Mouse (Mus musculus) spleen, embryonic (tissue): ENCODE data around the gene Oxct2a.
"Not testable (repeated sequence)": the region's sequence is repeated elsewhere in the genome, so short reads cannot be mapped to it uniquely, and the experiment has no call there.

Experiments used
- CTCF ChIA-PET: fragments of 350-600 bp; sonication (Branson Sonifier 250); formaldehyde crosslinking; loops from one replicate; lab custom pipeline; 2022; lab: Charles Lee

The Oxct2a gene

DNA sequence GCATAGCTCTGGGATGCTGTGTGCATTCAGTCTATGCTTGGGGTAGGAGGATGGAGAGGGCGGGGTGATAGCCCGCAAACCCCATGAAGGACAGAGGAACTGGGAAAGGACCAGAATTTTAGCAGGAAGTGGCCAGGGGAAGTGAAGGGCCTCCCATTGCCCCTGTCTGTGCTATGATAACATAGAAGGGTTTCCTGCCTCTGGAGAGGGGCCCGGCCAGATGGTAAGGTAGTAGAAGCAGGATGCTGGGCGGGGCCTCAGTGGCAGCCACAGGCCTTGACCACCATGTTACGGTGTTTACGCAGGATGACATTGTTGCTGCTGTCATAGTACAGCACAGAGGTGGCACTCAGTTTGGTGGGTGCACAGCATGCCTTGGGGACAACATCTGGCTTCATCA is 10.4 kb downstream of the Oxct2a start:
- CTCF ChIA-PET: no interaction called here

DNA sequence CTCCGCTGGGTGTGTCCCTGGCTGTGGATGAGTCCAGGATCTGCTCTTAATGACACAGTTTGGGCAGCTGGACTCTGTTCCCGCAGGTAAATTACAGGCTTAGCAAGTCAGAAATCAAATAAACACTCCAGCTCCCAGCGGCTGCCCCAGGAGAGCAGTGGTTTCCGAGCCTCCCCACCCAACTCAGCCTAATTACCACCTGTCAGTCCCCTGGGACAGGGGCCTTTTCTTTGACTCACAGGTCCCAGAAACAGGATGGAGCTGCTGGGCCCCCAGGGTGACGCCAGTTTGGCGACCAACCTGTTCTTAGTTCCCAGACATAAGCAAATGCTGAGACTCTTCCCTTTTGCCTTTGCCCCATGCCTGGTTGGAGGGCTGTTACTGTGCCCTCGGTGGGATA is 11.6 kb downstream of the Oxct2a start:
- CTCF ChIA-PET: no interaction called here

DNA sequence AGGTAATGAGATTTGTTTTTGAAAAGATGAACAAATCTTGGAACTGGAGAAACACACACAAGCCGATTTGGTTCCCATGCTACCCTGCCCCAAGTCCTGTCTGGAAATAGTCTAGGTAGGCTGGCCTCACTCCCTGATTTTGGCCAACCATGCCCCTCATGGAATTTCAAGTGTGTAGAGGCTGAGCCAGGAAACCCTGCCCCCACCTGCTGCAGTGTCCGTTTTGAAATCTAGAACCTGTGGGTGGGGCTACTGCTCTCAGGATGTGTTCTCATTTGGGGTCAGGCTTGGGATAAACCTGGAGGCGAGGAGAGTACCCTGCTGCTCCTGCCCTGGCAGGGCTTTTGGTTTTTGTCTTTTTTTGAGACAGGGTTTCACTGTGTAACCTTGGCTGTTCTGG is 15.1 kb downstream of the Oxct2a start:
- CTCF ChIA-PET: no interaction called here

DNA sequence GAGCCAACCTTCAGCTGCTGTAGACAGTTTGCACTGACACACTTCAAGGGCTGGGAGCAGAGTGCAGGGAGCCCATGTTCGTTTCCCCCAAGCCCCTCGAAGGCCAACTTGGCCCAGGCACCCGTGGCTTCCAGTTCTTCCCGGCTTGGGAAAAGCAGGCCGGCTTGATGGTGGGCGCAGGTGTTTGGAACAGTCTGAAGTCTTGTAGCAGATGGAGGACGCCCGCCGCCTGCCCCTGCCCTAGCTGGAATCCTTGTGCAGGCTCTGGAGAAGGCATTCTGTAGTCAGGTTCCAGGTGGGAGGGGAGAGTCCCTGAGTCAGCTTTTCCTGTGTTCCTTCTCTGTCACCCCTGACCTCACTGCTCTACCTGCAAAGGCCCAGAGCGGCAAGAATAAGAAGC is 16.4 kb downstream of the Oxct2a start:
- CTCF ChIA-PET: no interaction called here

DNA sequence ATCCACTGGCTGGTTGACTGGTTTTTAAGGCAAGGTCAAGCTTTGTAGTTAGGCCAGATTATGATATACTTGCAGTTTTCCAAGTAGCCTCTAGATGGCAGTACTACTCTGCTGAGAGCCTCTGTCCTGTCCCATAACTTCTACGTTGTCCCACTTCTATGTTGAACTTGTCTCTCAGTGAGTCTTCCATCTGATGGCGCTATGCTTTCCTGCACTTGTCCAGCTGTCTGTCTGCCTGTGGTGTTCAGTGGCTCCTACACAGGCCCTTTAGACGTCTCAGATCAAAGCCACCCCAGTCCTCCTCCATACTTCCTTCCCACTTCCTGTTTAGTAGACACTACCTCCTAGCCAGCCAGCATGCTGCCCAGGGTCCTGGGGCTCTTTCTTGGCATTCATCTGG is 17.6 kb downstream of the Oxct2a start:
- CTCF ChIA-PET: no interaction called here

DNA sequence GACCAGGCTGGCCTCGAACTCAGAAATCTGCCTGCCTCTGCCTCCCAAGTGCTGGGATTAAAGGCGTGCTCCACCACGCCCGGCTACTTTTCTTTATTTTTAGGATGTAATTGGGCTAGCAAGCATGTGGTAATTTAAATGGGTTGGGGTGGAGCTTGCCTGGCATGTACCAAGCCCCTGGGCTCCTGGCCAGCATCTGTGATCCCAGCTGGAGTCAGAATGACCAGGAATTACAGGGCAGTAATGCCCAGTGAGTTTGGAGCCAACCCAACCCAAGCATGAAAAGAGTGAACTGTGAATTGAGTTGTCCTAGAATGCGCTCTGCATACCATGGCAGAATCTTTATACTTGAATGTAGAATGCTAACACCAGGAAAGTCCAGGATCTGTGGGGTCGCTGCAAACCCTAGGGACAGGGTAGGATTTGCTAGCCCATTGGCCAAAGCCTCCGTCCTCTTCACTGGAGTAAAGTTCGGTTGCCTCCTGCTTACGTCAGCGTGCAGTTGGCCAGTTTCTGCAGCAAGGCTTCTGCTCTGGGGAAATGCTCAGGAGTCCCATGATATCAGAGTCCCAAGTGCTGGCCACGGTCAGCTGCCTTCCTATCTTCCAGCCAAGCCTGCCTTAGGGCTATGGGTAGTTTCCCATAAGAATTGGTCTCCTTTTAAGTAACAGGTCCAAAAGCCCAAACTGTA is 24.3 kb downstream of the Oxct2a start:
- CTCF ChIA-PET: no interaction called here

DNA sequence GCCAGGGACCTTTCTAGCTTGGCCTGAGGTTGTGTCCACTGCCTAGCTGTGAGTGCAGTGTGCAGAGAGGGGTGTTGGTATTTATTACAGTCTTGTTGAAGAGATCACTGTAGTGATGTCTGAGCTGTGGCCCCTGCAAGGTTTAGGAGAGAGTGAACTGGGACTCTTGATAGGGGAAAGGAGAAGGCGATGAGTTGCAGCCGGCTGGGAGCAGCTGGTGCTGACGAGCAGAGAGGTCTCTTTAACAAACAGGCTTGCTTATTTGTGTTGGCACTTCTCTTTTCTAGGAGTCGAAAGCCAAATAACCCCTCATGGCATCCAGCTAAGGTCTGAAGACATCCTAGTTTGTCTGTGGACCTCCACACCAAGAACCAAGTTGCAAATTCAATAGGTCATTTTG is 25.2 kb downstream of the Oxct2a start:
- CTCF ChIA-PET: no interaction called here

DNA sequence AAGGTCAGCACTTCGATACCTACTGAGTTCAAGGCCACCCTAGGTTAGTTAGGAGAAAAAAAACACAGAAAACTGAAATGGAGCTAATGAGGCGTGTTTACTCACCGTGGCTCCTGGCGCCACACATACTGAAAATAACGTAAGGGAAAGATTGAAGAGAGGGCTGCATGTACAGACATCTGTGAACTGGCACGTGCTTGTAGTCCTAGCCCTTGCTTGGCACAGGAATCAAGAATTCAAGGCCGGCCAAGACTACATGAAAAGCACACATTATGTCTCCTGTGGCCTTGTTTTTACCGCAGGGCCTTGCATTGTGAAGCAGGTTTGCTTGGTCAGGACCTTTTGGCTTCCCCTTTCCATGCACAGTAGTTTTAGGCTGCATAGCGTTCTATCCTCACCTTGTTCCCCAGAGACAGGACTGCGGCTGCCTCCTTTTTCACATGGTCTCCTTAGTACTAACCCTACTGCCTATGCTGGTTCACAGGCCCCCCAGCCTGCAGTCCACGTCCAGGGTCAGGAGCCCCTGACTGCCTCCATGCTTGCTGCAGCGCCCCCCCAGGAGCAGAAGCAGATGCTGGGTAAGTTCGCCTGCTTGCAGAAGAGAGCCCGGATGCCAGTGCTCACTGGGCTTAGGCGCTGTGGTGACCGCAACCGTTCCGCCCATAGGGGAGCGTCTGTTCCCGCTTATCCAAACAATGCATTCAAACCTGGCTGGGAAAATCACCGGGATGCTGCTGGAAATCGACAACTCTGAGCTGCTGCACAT is 26.1 kb downstream of the Oxct2a start:
- CTCF ChIA-PET: no interaction called here

DNA sequence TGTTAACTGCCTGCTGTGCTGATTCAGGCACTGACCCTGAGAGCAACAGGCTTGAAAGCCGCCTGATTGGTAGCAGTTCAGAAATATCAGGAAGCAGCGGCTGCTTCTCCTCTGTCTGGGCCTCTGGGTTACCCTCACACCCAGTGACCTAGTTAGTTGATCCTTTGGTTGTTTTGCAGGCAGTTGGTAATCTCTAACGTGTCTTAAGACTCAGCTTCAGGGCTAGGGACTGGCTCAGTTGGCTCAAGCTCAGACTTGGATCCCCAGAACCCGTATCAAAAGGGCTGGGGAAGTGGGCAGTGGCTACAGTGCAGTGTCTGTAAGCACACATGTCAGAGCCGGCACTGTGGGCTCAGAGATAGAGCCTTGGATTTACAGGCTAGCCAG is 27.3 kb downstream of the Oxct2a start:
- CTCF ChIA-PET: no interaction called here

DNA sequence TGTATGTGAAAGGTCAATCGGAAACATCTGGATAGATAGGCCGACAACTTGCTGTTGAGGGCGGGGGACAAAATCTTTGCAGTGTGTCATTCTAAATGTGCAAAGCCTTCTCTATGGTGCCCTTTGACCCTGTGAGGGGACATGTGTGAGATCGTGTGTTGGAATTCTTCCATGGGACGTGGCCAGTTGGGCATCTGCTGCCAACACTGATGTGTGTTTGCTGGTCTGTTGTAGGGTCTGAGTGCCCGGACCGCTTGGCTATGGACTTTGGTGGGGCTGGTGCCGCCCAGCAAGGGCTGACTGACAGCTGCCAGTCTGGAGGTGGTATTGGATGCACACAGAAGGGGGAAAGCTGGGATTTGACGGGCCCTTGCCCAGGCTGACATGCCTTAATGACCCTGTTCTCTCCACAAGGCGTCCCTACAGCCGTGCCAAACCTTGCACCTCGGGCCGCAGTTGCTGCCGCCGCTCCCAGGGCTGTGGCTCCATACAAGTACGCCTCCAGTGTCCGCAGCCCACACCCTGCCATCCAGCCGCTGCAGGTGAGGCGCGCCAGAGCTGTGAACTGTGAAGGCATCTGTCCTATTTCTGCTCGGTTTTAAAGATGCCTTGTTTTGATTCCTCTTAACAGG is 27.8 kb downstream of the Oxct2a start:
- CTCF ChIA-PET: no interaction called here

DNA sequence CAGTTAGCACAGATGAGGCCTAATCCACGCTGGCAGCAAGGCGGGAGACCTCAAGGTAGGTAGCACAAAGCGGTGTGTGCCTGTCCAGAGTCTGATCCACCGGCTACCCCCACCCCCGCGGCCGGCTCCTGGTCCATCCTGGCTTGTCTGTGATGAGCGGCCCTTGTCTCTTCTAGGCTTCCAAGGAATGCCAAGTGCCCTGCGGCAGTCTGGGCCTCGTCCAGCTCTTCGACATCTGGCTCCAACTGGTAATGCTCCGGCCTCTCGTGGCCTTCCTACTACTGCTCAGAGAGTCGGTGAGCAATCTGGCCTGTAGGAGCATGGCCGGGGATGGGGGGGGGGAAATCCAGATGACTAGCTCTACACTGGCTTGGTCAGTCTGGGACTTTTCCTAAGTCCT is 28.4 kb downstream of the Oxct2a start:
- CTCF ChIA-PET: not testable (repeated sequence)

DNA sequence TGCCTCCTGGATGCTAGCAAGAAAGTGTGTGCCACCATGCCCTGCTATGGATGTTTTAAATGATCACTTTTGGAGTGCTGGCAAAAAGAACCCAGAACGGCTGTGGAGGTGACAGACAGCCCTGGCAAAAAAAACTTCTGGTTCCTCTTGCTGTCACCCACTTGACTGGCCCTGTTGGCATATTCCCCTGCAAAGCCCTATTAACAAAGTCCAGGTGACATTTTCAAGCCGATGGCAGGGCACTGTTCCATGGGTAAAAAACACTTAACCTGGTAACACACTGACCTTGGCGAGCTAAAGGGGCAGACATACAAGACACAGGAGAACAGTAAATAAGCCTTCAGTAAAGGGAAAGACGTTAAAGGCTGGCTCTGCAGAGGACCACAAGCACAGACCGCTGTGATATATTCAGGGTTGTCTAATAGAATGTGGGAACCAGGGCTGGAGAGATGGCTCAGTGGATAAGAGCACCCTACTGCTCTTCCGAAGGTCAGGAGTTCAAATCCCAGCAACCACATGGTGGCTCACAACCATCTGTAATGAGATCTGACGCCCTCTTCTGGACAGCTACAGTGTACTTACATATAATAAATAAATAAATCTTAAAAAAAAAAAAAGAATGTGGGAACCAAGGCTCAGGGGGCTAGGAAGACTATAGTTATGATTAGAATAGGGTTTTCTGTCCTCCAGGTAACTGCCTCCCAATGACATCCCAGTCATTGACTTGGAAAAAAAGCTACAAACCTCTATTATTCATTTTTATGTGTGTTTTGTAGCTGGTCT is 29.6 kb downstream of the Oxct2a start:
- CTCF ChIA-PET: no interaction called here

DNA sequence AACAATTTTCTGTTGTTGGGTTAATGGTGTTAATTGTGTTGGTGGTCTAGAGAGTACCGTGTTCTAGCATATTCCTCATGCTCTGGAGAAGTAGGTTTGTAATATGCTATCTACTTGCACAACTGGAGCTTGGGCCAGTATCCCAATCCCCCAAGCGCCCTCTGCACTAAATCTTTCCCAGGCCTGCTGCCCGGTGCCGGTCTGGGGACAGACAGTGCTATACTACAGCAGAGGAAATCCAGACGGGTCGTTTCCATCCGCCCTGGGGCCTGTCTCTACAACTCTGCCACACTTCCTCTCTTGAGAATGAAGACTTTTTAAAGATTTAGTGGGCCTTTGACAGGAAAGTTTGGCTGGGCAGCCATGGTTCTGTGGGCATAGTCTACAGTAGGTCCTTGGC is 30.4 kb downstream of the Oxct2a start:
- CTCF ChIA-PET: no interaction called here

DNA sequence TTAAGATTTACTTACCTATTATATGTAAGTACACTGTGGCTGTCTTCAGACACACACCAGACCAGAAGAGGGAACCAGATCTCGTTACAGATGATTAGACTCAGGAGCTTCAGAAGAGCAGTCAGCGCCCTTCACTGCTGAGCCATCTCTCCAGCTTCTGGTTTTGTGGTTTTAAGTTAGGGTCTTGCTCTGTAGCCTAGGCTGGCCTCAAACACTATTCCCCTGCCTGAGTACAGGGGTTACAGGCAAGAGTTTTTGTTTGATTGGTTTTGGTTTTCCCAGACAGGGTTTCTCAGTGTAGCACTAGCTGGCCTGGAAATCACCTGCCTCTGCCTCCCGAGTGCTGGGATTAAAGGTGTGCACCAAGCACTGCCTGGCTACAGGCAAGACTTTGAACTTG is 31.0 kb downstream of the Oxct2a start:
- CTCF ChIA-PET: no interaction called here

DNA sequence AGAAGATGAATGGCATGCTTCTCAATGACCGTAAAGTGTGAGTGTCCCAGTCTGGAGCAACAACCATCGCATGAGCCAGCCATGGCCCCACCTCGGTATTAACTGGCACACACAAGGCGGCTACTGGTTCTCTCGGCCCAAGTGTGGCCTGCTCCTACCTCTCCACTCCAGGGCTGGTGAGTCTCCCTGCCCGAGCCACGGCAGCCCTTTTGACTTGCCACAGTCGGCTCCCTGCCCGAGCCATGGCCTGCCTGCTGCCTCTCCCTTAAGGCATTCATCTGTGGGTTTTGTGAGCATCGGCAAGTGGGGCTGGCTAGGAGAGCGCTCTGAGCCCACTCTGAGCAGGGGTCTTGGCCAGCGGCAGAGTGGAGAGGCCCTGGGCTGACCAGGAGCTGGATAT is 34.4 kb downstream of the Oxct2a start:
- CTCF ChIA-PET: interaction anchor here (1.0 kb wide), 1 partner anchor 10 kb away, joined by 9 read pairs; no protein-coding TSS in a partner anchor

DNA sequence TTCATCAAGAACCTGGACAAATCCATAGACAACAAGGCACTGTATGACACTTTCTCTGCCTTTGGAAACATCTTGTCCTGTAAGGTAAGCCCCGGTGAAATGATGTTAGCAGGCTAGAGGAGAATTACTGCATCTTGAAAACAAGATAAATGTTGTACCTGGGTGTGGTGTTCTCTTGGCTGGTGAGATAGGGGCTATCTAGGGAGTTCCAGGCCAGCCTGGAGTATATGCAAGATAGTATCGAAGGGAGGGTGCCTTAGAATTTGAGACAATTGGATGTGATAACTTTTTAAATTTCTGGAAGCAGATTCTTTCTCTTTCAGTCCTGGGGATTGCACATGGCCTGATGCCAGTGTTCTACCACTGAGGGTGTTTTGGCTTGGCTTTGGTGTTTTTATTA is 36.6 kb downstream of the Oxct2a start:
- CTCF ChIA-PET: no interaction called here

DNA sequence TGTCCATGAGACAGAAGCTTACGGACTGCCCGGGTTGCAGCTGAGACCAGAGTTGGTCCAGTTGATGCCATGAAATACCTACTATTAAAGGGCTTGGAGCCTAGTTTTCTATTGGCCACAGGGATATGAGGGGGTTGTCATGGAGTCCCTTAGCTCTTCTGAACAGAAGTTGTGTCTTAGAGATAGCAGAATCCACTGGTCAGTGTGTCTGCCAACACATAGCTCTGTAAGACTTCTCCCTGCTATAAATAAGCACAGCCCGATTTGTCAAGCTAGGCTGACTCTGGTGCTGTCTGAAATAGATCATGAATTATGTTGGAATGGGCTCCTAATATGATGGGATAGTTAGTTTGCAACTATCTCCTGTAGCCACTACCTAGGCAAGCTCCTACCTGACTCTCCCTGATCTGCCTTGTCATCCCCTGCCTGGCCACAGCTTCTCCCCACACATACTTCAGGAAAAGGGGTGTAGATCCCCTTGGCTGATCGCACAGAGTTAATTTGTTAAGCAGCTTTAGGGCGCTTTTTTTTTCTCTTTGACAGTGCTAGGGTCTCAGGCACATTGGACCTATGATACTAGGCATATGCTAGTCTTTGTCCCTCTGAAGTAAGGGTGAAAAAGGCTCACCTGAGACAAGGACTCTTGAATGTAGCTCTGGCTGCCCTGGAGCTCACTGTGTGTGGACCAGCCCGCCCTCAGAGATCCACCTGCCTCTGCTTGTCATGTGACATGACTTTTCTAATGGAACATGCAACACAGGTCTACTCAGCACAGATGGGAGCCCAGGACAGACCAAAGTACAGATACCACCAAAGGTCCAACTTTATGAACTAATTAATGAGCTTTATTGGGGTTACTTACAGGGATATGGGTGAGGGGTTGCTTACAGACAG is 38.5 kb downstream of the Oxct2a start:
- CTCF ChIA-PET: interaction anchor here (0.6 kb wide), 1 partner anchor 157 kb away, joined by 3 read pairs; no protein-coding TSS in a partner anchor

DNA sequence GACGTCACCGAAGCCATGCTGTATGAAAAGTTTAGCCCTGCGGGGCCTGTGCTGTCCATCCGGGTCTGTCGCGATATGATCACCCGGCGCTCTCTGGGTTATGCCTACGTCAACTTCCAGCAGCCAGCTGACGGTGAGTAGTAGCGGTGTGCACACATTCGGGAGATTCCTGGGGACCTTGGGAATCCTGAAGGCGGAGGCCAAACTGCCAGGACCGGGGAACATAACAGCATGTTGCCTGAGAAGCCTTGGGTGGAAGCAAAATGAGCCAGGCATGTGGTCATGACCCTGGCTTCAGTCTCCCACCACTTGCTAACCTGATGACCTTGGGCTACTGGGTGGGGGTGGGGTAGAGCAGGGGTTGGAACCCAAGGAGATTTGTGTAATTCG is 39.8 kb downstream of the Oxct2a start:
- CTCF ChIA-PET: not testable (repeated sequence)

DNA sequence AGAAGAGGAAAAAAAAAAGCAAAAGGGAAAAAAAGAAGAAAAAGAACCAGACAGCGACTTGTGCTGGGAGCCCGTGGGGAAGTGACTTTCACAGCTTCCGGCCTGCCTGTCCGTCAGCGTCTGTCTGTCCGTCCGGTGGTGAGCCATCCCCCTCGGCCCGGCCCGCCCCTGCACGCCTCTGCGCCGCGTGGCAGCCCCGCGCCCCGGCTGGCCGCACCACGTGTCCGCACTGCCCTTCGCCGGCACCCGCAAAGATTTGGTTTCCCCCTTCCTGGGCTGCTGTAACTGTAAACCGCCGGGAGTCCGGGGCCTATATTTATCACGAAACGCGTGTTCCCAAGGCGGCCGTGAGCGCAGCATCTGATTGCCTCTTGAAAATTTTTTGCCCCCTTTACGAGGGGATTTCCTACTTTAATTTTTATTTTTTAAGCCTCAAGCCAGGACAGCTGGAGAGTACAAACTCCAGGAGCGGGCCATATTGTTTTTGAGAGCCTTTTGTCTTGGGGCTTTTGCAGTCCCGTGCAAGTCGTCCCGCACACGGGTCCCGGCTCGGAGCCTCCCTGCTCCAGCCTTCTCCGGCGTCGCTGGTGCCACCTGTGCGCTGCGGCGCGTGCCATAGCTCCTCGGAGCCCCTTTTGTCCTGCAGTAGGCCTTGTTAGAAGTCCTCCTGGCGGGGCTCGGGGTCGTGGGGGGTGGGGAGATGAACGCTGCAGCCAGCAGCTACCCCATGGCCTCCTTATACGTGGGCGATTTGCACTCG is 40.3 kb downstream of the Oxct2a start:
- CTCF ChIA-PET: interaction anchor here (0.6 kb wide), 1 partner anchor 390 kb away, joined by 3 read pairs; no protein-coding TSS in a partner anchor

DNA sequence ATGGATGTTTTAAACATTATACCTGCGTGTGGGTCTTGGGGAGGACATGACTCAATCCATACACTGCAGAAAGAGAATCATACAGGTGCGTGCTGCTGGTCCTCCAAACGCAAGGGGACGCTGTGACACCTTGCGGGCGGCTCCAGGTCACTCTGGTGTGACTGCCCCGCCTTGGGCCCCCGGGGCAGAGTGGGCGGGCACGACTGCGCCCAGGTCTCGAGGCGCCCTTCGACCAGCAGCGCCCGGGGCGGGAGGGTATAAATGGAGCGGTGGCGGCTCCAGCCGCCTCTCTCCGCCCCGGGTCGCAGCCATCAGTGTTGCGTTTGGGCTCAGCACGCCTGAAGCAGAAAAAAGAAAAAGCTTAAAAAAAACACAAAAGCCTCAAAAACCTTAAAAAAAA is 40.9 kb downstream of the Oxct2a start:
- CTCF ChIA-PET: interaction anchor here (0.6 kb wide), 1 partner anchor 390 kb away, joined by 3 read pairs; no protein-coding TSS in a partner anchor
